Mouse (Mus musculus) embryo, embryonic 10 days (tissue): ENCODE measurements around the gene Ywhae.

Experiments
- DNase-seq: peaks from one replicate; pipeline ENCODE4 v3.0.0-alpha.2; 2015; ENCODE audit warnings: low spot score

Ywhae gene

DNA sequence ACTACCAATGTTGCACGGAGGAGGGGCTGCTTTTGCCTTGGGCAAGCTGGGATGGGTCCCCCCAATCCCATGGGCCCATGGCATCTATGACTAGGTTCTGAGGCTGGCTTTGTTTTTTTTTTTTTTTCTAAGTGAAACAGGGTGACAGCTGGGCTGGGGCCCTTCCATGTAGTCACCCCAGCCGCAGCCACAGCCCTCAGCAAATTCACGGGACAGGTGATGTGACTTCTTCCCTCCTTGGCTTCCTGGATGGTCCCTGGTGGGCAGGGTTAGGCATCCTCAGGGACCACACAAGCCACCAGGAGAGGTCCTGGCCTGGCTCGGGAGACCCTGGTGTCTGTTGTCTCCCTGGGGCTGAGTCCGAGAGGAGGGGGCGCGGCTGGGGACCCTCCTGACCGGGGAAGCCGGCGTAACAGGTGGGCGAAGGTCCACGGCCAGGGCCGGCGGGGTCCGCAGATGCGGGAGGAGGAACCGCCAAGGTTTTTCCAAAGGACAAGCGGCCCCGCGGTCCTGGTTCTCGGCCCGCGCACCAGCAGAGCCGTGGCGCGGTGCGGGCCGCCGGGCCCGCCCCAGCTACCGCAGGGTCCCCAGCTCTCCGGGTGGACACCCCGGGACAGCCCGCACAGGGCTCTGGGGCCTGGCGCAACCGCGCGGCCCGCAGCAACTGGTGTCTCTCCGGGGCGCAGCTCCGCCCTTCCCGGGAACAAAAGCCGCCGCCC, 62.1 kb downstream of the Ywhae start:
- no peak for DNase-seq

DNA sequence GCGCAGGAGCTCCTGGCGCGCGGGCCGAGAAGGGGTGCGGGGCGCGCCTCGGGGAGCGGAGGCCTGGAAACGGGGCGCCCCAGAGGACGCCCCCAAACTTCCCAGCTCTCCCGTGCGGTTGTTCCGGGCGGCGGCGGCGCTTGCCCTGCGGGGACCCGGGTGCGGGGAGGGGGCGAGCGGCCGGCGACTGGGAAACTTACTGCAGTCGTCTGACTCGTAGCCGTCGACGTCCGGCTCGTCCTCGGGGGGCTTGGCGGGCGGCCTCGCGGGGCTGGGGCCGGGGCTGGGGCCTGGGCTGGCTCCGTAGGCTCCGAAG, 62.6 kb downstream of the Ywhae start:
- no peak for DNase-seq

DNA sequence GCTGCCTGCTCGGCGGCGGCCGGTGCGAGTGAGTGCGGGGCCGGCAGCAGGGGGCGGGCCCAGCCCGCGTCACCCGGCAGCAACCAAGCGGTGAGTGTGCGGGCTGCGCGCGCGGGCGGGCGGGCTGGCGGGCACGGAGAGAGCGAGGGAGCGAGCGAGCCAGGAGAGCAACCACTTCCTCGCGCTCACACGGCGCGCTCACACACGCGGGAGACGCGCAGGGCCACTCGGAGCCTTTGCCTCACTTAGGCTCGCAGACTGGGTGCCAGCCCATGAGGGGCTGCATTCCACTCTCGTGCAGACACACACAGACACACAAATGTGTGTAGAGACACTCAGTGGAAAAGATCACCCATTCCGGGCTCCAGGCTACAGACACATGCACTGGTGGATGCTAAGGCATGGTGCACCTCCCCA, 63.4 kb downstream of the Ywhae start, which contains the start of gene Doc2b:
Gene Doc2b (minus strand): TSS at position 21 of the 417 bp plus-strand sequence.
- DNase-seq = peak; percentile 45

DNA sequence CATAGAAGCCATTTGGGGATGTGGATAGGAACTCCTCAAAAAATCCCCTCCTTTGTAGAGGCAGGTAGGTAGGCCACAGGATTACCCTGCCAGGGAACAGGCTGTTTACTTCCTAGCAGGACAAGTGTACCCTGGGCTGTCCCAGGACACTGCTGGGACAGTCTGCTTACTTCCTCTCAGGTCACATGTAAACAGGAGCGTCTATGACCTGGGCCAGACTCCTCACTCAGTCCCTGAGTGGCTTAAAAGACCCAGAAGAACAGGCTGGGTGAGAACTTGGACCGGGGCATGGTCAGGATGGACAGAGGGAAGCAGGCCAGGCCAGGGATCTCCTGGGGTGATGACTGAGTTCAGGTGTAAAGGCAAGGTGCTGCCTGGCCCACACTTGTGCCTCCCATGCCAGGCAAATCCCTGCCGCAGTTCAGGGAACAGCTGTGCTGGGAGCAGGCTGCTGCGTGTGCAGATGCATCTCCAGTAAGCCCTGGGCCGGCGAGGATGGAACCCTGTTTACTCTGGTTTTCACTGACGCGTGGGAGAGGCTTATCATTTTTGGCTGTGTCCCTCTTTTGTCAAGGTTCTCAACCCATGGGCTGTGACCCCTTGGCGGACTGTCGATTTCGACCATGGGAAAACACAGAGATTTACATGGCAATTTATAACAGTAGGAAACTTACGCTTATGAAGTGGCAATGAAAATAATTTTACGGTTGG, 64.0 kb downstream of the Ywhae start:
- no peak for DNase-seq

DNA sequence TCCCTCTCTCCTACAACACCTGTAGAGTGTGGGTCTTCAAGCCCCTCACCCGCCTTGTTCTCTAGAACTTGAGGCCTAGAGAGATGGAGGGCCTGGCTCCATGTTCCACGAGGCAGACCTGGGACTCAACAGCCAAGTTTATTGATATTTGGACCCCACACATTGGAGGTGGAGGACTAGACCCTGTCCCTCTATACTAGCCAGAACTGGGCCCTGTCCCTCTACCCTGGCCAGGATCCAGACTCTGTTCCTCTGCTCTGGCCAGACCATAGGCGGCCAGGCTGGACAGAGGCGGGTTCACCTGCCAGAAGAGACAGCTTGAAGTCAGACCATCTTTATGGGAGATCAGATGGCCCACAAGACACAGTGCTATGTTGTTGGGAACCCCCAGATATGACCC, 68.7 kb downstream of the Ywhae start:
- DNase-seq = no peak

DNA sequence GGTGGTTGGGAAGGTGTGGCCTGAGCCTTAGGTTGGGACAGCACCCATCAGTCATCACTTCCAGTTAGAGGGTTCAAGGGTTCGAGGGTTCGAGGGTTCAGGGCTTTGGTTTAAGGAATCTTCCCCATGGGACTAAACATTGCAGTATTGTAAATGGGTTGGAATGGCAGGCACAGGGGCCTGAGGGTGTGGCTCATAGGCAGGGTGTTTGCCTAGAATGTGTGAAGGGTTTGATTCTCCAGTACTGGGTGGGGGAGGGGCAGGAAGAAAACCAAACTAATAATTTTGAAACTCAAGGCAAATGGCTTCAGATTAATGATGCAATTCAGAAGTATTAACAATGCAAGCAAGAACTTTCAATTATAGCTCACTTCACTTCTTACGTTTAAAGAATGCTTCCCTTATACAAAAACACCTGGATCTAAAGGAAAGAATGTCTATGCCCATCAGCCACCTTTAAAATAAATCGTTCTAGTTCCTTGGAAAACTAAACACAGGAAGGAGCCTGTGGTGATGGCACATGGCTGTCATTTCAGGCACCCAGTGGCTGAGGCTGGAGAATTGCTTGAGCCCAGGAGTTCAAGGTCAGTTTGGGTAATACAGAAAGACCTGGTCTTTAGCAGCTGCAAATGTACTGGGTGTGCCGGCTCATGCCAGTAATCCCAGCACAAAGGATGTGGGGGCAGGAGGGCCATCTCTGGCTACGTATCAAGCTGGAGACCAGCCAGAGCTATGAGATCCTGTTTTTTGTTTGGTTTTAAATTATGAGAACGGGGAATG, 69.3 kb downstream of the Ywhae start:
- DNase-seq = no peak

DNA sequence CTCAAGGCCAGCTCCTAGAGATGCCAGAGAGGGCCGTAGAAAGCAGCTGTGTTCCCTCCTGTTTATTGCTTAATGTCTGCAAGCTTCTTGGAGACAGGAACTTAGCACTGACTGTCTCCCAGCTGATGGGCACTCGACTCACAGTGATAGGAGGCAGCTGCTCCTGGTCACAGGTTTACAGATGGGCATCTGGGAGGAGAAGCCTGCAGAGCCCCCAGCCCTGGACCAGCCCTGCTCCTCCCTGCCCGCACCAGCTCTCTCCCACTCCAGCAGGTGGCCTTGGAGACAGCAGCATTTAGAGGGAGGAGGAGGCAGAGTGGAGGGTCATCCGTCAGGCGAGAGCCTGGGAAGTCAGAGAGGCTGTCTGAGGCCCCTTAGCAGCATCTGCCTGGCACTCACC, 74.8 kb downstream of the Ywhae start:
- DNase-seq = no peak

DNA sequence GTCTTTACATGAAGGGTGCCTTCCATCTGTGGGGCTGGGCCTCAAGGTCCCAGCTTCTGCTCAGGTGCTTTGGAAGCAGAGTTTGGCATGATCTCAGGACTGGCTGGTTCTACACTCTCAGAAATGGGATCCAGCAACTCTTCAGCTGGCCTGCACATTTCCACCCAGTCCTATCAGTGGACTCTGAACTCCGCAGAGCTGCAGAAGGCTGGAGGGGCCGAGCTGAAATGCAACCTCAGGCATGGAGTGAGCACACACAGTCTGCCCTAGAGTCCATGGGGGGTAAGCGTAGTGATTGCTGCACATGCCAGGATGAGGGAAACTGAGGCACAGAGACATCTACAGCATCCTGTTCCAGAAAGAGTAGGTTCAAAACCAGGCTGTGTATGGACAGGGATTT, 77.9 kb downstream of the Ywhae start:
- DNase-seq = no peak

DNA sequence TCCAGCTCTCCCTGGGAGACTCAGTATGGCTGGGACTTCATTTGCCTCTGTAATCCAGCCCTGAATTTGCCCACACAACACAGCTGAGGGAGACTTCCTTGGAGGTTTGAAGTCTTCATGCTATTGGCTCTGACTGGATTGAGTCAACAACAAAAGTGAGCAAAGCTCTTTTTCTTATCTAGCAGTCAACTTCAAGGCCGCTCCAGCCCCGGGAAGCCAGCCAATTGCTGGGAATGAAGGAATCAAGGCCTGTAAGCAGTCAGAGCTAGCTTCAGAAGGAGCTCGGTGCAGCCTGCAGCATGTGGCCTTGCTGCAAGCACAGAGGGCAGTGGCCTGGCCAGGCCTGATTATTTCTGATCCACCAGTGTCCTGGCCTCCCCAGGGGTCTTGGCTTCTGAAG, 79.2 kb downstream of the Ywhae start:
- no peak for DNase-seq

DNA sequence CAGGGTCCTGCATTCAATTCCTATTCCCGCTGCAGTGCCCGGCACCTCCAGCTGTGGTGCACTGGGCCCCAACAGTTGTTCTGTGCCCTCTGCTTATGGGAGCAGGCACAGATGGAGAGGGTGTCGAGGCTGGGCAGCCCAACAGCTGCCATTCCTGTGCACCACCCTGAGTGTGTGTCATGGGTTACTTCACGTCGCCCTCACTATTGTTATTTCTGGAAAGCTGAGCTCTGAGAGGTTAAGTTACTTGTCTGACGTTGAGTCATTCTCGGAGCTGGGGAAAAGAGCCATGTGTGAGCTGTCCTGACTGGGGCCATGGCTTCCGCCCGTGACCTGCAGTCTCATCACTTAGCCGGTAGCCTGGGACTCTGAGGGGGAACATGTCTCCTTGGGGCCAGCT, 80.4 kb downstream of the Ywhae start:
- DNase-seq = no peak
